Mouse (Mus musculus) gastrocnemius, postnatal 36 days (tissue): ENCODE data around the gene Fndc8. TPM values are rescaled to one million over a fixed set of nuclear protein-coding genes. Genes with fewer than 3 reads are reported as not detected.
"Not testable (repeated sequence)": the region's sequence is repeated elsewhere in the genome, so short reads cannot be mapped to it uniquely, and the experiment has no call there.

Experiments used
- DNase-seq, 2 experiments: peaks; one replicate each; pipeline ENCODE4 v3.0.0; 2022
- intact Hi-C: fragments of 180-260 bp; cut with DNase I; formaldehyde crosslinking; loops from one replicate; pipeline ENCODE4 v1.15.1; 2025
- total RNA-seq, 2 experiments: library from RNA; stranded (reverse); gene quantifications; 2 replicates each; pipeline ENCODE4 v1.2.3; 2021

Fndc8 gene
- total RNA-seq, 2 experiments from 2014 or later: not detected

DNA sequence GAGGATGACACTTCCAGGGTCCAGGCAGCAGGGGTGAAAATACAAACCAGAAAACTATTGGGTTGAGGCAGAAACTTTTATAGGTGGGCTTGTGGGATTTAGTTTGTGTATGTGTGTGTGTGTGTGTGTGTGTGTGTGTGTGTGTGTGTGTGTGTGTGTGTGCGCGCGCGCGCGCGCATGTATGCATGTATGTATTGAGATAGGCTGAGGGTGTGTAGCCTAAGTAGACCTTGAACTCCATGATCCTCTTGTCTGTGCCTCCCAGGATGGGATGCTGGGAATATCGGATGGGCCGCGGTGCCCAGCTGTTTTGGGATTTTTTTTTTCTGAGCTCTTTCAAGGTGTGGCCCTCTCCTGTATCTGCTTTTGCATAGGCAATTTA is 16.7 kb downstream of the Fndc8 start:
- DNase-seq: no peak
- intact Hi-C loops: no loop called here

DNA sequence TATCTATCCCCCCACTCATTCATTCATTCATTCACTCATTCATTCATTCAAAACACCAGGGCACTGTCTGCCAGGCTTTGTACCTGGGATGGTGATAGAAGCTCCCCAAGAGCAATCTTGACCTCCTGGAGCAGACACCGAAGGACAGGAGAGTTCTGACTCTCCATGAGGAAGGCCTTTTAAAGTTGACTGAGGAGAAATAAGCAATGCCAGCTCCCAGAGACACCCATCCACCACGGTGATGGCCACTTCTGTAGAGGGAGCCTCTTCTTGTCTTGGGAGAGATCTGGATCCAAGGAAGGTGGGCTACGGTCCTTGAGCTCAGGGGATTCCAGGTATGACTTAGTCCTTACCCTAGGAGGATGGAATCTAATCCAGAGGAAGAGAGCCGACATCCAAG is 18.3 kb downstream of the Fndc8 start, which contains the start of gene Unc45b:
TSS of gene Unc45b (plus strand) at position 301 of the 400 bp plus-strand sequence.
- DNase-seq: no peak
- intact Hi-C loops: no loop called here

DNA sequence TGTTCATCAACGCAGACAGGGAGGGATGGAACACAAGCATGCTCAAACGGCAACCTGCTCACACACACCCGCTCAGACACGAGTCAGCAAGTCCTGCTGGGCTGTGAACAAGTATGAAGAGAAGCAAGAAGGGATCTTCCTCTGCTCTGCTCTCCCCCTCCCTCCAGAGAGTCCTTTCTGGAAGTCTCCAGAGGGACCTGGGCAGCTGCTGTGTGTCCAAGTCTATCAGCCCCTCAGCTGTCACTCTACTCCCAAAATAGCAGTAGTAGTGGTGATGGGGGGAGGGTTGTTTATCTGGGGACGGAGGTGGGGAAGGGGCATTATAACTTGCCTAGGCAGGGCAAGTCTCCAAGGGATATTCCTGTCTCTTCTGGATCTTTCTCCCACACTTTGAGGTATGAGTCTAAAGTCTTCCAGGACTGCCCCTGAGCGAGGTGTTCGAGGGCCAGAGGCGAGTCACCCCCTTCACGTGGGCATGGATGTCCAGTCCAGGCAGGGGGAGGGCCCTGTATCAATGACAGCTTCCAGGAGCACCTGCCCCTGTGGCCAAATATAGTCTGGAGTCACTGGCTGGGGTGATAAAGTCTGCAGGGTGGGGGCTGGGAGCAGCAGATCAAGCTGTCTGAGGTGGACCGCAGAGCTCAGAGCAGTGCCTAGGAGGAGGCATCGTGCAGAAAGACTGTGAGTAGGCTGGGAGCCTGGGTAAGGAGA is 18.9 kb downstream of the Fndc8 start:
- DNase-seq: peak; percentile 44 to 63
- intact Hi-C loops: no loop called here

DNA sequence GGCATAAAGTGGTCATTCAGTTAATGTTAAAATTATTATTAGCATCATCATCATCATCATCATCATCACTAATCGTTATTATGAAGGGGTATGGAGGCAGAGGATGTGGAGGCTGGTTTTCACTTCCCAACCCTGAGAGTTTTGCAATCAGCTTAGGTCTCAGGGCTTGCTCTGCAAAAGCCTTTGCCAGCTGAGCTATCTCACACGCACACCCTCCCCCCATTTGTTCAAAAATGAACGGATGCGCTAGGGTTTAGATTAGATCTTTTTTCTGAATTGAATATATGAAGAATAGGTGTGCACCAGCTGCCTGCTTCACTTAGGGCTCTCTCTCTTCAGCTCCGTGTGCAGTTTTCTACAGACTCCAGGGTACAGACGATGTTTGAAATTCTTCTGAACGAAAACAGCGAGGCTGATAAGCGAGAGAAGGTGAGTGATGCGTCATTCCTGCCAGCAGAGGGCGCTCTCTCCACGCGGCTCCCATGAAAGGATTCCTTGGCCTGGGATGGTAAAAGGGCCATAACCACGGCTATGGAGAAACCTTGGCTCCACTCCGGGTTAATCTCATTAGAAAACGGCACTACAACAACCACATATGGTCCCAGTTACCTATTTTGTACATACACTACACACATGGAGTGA is 22.9 kb downstream of the Fndc8 start:
- DNase-seq: peak; percentile 47 to 70
- intact Hi-C loops: loop anchor here (2.0 kb wide), 1 partner anchor 44 kb away; no protein-coding TSS in a partner anchor

DNA sequence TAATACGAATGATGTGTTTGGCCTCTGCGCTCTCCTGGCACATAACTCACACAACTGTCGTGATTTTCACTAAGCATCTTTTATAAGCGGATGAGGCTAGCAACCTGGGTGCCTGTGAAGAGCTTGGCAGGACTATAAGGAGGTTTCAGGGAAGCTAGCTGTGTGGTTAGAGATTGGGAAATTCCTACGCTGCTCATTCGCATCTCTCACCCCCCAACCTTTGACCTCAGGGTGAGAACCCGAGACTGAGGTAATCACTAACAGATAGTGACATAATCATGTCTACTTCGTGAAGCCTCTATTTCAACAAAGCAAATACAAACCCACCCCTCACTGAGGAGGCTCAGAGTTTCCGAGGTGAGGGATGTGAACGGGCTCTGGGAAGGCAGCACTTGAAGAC is 28.8 kb downstream of the Fndc8 start:
- intact Hi-C loops: no loop called here
- DNase-seq: no peak

DNA sequence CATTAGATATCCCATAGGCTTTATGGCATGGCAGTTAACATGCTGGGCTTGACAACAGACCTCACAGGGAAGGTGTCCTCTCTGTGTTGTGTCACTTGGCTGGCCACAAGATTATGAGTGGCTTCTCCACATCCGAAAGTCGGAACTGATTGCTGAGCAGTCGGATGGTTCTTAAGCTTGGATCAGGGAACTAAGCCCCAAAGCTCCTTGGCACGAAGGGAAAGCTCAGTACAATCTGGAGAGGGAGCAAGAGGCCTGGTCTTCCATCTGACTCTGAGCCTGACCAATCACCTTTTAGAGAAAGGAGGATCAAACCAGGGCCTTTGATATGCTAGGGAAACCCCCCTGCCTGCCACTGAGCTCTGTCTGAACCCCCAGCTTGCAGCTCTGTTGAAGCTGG is 29.8 kb downstream of the Fndc8 start:
- DNase-seq: no peak
- intact Hi-C loops: no loop called here

DNA sequence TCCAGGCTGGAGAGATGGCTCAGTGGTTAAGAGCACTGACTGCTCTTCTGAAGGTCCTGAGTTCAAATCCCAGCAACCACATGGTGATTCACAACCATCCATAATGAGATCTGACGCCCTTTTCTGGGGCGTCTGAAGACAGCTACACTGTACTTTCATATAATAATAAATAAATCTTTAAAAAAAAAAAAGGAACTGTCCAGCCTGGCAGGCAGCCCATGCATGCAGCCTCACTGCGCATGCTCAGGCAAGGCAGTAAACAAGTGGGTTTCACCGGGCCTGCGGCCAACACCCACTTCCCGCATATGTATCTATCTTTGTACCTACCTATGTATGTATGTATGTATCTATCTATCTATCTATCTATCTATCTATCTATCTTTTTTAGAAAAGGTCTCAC is 32.0 kb downstream of the Fndc8 start:
- DNase-seq, intact Hi-C loops: not testable (repeated sequence)

DNA sequence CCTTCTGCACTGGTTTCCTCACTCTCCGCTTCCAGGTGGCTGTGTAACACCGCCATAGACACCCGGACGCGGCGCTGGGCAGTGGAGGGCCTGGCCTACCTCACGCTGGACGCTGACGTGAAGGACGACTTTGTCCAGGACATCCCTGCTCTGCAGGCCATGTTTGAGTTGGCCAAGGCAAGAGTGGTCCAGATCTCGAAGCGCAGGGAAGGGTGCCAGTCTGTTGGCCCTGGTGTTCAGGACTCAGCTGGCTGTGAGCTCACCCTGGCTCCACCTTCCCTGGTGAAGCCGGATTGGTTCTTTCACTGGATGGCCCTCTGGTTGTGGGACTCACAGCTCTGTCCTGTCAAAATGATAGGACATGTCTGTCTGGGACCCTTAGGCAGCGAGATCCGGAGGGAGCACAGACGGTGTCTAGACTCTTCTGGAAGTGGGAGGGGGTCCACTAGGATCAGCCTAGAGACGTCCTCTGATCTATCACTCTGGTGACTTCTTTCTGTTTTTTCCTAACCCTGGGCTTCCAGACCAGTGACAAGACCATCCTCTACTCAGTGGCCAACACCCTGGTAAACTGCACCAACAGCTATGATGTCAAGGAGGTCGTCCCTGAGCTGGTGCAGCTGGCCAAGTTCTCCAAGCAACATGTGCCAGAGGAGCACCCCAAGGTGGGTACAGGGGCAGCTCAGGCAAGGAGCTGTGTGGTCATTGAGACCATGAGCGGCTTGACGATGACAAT is 37.1 kb downstream of the Fndc8 start:
- no peak for DNase-seq
- intact Hi-C loops: no loop called here

DNA sequence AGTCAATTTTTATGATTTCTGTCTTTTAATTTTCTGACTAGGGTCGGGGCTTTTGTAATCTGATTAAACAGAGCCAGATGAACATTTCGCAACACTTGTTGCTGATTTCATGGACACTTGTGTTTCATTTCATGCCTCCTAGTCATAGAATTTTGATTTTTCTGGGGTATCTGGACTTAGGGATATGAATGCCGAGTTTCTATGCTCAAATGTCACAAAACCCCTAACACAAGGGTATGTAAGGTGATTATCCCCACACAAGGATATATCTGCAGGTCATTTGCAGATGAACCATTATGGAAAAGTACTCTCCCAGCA is 37.7 kb downstream of the Fndc8 start:
- intact Hi-C loops: no loop called here
- DNase-seq: no peak

DNA sequence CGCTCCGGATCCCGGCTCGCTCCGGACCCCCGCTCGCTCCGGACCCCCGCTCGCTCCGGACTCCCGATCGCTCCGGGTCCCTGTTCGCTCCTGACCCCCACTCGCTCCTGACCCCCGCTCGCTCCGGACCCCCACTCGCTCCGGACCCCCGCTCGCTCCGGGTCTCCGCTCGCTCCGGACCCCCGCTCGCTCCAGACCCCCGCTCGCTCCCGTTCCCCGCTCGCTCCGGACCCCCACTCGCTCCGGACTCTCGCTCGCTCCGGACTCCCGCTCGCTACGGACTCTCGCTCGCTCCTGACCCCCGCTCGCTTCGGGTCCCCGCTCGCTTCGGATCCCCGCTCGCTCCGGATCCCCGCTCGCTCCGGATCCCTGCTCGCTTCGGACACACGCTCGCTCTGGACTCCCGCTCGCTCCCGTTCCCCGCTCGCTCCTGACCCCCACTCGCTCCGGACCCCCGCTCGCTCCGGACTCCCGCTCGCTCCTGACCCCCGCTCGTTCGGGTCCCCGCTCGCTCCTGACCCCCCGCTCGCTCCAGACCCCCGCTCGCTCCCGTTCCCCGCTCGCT is 38.5 kb downstream of the Fndc8 start:
- intact Hi-C loops, DNase-seq: not testable (repeated sequence)

DNA sequence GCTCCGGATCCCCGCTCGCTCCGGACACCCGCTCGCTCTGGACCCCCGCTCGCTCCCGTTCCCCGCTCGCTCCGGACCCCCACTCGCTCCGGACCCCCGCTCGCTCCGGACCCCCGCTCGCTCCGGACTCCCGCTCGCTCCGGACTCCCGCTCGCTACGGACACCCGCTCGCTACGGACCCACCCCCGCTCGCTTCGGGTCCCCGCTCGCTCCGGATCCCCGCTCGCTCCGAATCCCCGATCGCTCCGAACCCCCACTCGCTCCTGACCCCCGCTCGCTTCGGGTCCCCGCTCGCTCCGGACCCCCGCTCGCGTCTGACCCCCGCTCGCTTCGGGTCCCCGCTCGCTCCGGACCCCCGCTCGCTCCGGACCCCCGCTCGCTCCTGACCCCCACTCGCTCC is 39.2 kb downstream of the Fndc8 start:
- DNase-seq, intact Hi-C loops: not testable (repeated sequence)

DNA sequence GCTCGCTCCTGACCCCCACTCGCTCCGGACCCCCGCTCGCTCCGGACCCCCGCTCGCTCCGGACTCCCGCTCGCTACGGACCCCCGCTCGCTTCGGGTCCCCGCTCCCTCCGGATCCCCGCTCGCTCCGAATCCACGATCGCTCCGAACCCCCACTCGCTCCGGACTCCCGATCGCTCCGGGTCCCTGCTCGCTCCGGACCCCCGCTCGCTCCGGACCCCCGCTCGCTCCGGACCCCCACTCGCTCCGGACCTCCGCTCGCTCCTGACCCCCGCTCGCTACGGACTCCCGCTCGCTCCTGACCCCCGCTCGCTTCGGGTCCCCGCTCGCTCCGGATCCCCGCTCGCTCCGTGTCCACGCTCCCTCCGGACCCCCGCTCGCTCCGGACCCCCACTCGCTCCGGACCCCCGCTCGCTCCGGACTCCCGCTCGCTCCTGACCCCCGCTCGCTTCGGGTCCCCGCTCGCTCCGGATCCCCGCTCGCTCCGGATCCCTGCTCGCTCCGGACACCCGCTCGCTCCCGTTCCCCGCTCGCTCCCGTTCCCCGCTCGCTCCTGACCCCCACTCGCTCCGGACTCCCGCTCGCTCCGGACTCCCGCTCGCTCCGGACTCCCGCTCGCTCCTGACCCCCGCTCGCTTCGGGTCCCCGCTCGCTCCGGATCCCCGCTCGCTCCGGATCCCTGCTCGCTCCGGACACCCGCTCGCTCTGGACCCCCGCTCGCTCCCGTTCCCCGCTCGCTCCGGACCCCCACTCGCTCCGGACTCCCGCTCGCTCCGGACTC is 39.9 kb downstream of the Fndc8 start:
- DNase-seq, intact Hi-C loops: not testable (repeated sequence)

DNA sequence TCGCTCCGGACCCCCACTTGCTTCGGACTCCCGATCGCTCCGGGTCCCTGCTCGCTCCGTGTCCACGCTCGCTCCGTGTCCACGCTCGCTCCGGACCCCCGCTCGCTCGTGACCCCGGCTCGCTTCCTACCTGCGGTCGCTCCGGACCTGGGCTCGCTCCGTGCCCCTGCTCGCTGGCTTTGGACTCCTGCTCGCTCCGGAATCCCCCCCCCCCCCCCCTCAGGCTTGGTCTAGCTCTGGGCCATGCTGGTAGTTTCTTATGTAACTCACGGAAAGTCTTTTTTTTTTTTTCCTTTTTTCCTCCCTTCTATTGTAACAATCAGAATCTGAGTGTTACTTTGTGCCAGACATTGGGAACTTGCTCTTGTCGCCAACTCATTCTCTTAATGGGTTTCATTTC is 41.3 kb downstream of the Fndc8 start:
- intact Hi-C loops: no loop called here
- DNase-seq: no peak

DNA sequence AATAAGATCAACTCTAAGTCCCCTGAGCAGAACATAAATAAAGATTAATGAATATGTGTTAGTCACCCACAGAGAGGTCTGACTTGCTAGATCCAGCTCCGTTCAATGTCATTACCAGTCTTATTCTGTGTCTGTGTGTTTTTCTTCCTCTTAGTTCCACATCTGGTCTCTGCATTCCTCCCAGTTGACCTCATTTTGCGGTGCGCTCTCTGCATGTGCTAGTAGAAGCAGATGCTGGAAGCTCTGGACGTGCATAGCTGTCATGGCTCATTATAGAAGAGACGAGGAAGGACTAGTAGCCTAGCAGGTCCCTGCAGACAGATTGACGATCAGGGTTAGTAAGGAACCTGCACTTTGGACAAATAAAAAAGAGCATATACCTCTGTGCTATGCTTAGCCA is 51.4 kb downstream of the Fndc8 start:
- no peak for DNase-seq
- intact Hi-C loops: no loop called here

DNA sequence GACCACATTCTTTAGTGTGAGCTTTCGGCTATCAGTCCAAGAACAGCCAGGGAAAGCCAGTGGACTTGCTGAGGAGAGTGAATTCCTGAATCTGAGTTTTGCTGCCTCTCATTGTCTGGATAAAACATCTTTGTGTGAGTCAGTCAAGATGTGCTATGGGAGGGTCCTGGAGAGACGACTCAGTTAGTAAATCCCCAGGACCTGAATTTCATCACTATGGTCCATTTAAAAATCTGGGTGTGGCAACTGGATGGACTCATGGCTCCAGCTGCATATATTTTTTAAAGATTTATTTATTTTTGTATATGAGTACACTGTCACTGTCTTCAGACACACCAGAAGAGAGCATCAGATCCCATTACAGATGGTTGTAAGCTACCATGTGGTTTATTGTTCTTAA is 53.7 kb downstream of the Fndc8 start:
- no peak for DNase-seq
- intact Hi-C loops: no loop called here

DNA sequence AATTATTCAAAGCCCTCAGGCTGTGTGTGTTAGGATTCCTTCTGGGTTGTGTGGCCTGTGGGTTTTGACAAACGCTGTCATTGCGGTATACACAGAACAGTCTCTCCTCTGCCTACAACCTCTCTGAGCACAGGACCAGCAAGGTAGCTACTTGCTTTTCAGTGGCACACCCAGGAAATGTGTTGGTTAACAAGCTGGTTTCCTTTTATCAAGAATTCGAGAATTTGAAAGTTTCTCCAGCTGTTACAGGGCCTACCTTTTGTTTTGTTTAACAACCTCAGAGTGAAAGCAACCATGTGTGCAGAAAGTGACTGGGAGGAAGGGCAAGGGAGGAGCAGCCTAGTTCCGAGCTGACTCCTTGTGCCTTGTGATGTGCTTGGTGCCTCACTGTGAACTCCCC is 55.5 kb downstream of the Fndc8 start:
- no peak for DNase-seq
- intact Hi-C loops: no loop called here

DNA sequence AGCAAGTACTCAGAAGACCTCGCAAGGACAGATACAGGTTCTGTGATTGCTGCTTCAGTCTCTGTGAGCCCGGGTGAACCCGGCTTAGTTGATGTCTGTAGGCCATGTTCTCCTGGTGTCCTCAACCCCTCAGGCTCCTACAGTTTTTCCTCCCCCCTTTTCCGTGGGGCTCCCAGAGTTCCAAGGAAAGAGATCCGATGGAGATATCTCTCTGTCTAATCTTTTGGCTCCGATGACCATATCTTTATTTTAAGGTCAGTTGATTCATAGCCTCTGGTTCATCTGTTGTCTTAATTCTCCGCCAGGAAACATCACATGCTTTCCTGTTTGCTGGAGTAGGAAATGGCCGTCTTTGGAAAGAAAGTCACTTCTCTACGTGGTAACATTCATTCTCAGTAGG is 57.1 kb downstream of the Fndc8 start:
- no peak for DNase-seq
- intact Hi-C loops: no loop called here
